Mouse (Mus musculus) gastrocnemius, postnatal 36 days (tissue): Measurements from ENCODE around the gene Vwa5b2. TPM values are rescaled to one million over a fixed set of nuclear protein-coding genes. Genes with fewer than 3 reads are reported as not detected.
A peak's percentile ranks its signal among the peaks of the same experiment; 100 is the strongest.

Experiments used
- DNase-seq, 2 experiments: peaks; one replicate each; pipeline ENCODE4 v3.0.0; 2022
- intact Hi-C: fragments of 180-260 bp; cut with DNase I; formaldehyde crosslinking; loops from one replicate; pipeline ENCODE4 v1.15.1; 2025
- long read RNA-seq, 2 experiments: library from polyadenylated mRNA; stranded (forward); transcript quantifications; one replicate each; pipeline ENCODE4 v2.0.0; 2021
- total RNA-seq, 2 experiments: library from RNA; stranded (reverse); gene quantifications; 2 replicates each; pipeline ENCODE4 v1.2.3; 2021

Vwa5b2 gene
- not detected for total RNA-seq
- long read RNA-seq, experiment 1, result 0 reads
- long read RNA-seq, experiment 2, partial matches to known transcripts, result 0 of 1 reads
- long read RNA-seq, experiment 2, other reads (novel, unspliced or antisense), result 1 of 1 reads

DNA sequence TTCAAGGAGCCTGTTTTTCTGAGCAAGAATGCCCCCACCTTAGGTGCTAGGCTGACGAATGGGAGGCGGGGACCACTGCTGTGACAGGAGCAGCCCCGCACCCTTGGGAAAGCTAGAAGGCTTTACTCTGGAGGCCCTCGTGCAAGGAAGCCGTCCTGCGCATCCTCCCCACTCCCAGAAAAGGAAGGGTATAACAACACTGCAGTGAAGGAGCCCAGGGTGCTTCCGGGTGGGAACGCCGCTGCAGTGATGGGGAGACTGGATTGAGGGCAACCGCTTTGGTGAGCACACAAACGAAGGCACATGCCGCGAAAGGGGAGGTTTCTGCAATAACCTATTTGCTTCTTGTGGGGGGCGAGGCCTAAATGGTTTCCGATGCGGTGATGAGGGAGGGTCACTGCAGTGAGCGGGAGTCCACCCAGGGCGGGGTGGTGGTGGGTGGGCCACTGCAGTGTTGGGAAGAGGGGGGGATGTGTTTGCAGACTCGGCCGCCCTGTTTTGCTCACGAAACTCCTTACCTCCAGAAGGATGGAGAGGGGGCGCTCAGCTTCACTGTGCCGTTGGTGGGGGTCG, at the start of gene Vwa5b2:
Gene Vwa5b2, plus strand, starts transcription at position 106 of the 573 bp plus-strand sequence.
- intact Hi-C loops, result no loop called here
- no peak for DNase-seq

DNA sequence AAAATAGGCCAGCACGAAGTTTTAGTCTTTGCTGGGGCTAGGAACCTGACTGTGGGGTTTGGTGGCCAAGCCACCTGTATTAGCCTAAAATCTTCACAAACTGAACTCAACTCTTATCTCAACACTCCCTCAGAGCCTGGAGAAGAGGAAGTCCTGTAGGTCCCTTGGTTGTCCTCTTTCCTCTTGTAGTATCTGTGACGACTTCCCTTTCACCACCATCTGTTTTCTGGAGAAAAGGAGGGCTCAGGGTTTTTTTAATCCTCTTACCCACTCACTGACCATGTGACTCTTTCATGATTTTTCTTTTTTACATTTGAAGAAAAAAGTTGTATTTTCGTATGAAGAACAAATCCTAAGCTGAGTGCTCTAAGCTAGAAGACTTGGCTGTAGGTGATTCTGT, 49.6 kb upstream of the Vwa5b2 start:
- intact Hi-C loops, result no loop called here
- no peak for DNase-seq

DNA sequence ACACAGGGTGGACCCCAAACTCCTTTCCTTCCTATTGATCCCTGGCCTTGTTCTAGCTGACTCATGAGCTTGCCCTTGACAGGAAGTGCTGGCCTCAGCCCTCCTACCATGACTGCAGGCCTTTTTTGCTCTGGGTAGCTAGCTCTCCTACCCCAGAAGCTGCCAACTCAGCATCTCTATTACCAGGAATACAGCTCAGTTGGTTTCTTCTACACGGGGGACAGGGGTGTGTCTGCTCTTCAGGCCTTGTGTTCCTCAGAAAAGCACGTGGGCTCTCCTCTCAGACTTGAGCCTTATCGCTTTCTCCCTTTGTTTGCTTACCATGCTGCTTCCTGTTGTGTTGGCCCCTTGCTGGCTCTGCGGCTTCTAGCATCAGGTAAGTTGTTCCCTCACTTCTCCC, 48.8 kb upstream of the Vwa5b2 start:
- intact Hi-C loops, result no loop called here
- DNase-seq, result no peak

DNA sequence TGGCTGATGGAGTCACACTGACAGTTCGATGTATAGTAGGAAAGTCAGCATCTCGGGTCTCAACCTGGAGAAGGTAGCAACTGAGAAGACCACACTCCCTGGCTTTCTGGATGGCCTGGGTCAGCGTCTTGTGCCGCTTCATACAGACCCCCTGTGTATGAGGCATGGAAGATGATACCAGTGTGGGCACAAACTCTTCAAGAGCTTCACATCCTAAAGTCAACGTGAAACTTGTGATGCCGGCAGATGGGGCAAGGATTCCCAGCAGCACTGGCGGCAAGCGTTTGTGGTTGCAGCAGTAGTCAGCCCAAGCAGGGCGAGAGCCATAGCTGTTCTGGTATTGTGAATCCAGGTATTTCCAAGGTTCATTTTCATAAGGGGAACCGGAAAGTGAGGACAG, 43.6 kb upstream of the Vwa5b2 start:
- no peak for DNase-seq
- intact Hi-C loops, result loop anchor here (5.0 kb wide), 1 partner anchor 102 kb away; no protein-coding TSS in a partner anchor

DNA sequence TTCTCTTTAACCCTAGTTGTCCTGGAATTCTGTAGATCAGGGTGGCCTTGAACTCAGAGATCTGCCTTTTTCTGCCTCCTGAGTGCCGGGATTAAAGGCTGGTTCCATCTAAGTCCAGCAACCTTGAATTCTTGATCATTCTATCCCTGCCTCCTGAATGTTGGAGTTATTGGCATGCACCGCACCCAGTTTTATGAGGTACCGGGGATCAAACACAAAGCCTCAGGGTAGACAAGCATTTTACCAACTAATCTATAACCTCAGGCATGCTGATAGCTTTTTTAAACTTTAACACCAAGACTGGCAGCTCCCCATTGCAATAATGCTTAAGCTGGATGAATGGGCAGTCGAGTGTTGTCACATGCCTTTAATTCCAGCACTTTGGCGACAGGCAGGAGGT, 41.8 kb upstream of the Vwa5b2 start:
- no peak for DNase-seq
- intact Hi-C loops, result loop anchor here (5.0 kb wide), 1 partner anchor 100 kb away; no protein-coding TSS in a partner anchor

DNA sequence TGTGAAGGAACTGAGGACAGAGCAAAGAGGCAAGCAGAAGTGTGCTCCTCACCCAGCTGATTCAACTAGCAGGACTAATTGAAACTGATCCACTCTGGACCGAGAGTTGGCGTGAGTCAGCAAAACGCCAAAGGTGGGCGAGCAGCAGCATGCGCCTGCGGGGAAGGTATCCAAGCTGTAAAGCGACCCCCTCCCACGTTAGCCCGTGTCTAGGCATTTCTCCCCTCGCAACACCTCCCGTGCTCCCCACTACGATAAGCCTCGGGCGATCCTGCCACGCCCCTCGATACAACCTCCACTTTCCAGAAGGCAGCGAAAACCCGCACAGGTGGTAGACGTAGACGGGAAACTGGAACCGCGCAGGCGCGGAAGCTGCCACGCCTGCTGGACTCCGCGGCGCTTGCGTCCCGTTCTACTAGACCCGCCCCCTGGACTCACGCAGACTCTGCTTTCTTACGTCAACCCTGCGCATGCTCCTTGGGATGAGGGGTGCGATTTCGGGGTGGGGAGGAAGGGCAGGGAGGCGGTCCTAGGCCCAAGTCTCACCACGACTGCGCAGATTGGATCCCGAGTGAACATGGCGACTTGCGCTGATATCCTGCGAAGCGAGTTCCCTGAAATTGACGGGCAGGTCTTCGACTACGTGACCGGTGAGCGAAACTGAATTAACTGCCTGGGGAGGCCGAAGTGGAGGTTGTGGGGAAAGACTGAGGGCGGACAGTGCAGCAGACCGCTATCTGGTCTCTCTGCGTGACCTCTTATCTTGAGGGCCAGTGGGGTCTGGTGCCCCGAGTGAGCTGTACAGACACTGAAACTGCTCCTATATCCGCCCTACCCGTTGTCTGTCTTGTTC, 40.9 kb upstream of the Vwa5b2 start, which contains the start of gene Abcf3:
Gene Abcf3, plus strand, starts transcription at position 482 of the 853 bp plus-strand sequence.
- intact Hi-C loops, result loop anchor here (5.0 kb wide), 1 partner anchor 99 kb away; no protein-coding TSS in a partner anchor
- peak; percentile 91 to 98 for DNase-seq

DNA sequence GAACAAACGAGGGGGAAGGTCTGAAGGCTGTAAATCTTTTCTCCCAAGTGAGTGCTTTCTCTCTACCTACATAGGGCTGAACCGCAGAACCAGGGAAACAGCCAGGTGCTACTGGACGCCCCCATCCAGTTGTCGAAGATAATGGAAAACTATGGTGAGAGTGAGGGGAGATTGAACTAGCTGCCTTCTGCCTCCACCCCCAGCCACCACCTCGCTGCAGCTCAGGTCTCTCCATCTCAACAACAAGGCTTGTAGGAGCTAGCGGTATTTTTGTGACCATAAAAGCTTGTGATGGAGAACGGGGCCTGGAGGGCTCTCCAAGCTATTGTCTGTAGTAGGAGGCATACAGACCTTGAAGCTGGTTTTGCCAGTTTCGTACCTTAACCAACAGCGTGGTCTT, 40.1 kb upstream of the Vwa5b2 start:
- no peak for DNase-seq
- intact Hi-C loops, result loop anchor here (5.0 kb wide), 1 partner anchor 98 kb away; no protein-coding TSS in a partner anchor

DNA sequence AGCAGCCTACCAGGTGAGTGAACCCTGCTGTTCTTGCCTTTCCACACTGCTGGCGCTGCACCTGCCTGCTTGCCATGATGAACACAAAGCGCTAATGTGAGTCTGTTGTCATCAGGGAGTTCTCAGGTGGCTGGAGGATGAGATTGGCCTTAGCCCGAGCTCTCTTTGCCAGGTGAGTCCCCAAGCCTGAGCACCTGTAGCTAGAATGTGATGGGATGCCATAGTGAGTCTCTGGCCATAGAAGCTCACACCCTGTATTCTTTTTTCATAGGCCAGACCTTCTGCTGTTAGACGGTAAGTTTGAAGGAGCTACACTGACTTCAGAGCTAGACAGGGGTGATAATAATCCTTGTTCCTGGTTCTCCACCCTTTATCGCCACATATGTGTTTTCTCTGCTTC, 37.6 kb upstream of the Vwa5b2 start:
- intact Hi-C loops, result no loop called here

DNA sequence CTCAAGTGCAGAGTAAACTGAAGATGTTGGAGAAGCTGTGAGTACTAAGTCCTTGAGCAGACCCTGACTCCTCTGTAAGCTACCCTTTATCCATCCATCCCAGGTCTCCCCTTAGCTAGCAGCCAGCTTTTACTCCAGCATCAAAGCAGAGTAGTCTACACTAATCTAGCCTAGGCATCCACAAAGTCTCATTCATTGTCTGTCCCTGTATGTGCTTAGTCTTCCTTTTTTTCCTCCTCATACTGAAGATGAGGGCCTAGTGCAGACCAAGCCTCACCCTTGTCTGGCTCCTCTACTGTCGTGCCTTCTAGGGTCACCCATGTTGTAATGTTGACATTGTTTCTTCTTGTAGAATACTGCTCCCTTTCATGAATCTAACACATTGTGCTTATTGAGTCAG, 36.7 kb upstream of the Vwa5b2 start:
- intact Hi-C loops, result no loop called here
- DNase-seq, result no peak

More for the DNA sequence above, 37.6 kb upstream of the Vwa5b2 start:
- no peak for DNase-seq

DNA sequence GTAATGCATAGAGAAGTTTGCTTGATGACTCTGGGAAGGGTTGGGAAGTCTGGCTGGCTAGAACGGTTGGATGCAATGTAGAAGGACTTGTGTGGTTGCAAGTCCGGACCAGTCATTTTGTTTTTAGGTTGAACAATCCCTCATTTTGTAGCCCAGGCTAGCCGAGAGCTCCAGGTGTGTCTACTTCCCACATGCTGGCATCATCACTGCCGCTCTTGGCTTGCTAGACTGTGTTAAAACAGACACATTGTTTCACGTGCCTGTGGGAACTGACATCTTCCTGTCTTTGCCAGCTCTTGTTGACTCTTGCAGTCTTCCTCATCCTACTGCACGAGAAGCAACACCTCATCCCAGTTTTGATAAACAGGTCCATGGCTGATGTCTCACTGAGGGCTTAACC, 34.3 kb upstream of the Vwa5b2 start:
- intact Hi-C loops, result no loop called here
- no peak for DNase-seq

DNA sequence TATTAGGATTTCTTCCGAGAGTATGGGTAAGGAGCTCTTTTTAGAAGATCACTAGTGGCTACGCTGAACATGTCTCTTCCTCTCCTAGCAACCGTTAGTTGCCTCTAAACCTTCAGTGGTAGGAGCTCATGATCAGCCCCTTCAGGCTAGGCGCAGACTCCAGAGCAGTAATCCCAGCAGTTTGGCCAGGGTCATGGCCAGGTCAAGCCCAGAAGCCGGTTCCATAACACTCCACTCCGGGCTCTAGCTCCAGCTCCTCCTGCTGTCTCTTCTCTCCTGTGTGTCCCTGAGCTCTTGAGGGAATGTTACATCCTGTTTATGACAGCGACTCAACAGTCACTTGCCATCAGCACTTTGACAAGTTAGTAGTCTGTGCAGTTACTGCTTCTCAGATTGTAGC, 31.9 kb upstream of the Vwa5b2 start:
- intact Hi-C loops, result no loop called here
- DNase-seq, result no peak

DNA sequence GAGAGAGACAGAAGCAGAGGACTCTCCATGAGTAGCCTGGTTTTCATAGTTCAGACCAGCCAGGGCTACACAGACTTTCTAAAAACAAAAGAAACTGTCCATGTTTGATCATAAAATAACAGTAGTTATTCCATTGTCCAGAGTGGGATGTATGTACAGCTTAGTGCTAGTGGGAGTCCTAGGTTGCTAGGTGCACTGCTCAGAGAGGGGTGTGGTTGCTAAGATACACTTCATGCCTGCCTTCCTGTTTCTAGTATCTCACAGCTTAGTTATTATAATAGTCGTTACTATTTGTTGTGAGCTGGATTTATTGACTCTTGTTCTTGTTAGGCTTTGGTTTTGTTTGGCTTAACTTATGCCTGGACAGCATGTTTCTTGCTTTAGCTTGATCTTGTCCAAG, 24.2 kb upstream of the Vwa5b2 start:
- DNase-seq, result no peak
- intact Hi-C loops, result no loop called here

DNA sequence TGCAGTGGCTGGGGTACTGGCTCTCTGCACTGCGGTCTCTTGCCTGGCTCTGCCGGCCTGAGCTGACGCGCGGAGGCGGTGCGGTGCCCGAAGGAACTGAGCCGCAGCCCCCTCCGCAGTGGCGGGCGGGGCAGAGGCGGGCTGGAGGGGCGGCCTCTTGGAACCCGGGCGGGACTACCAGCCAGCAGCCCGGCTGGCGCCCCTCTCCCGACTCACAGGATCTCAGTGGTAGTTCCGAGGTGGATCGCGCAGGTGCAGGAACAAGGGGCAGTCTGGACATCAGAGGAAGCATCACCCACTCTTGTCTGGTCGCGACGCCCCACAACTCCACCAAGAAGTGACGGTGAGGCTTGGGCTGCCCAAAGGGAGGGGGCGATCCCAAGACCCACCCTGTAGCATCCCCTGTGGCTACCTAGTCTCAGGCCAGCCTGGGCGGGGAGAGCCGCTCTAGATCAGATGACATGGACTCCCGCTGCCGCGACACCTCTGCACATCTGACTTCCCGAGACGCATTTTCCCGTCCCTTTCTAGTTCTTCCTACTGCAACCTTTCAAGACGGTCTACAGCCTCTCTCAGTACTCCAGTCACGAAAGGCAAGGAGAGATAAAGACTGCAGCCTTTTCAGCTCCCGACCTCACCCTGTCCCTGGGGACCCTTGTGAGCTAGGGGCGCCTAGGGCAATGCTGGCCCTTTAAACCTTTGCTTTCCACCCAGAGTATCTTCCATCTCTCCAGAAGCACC, 838 bp downstream of the Vwa5b2 start:
- intact Hi-C loops, result no loop called here
- DNase-seq, result no peak

DNA sequence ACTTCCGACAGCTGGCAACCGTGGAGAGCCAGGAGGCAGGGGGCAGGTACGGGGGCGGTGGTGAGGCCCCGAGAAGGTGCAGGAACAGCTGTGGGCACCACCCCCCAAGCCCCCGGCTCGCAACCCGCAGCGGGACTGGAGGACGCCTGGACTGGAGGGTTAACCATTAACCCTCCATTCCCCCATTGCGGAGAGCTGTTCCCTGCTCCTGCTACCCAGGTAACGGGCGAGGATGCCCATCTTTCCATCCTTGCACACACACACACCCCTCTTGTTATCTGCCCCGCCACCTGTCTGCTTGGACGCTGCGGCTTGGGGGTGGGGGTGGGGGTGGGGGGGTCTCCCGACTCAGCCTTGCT, 1.4 kb downstream of the Vwa5b2 start:
- intact Hi-C loops, result no loop called here
- DNase-seq, result no peak

DNA sequence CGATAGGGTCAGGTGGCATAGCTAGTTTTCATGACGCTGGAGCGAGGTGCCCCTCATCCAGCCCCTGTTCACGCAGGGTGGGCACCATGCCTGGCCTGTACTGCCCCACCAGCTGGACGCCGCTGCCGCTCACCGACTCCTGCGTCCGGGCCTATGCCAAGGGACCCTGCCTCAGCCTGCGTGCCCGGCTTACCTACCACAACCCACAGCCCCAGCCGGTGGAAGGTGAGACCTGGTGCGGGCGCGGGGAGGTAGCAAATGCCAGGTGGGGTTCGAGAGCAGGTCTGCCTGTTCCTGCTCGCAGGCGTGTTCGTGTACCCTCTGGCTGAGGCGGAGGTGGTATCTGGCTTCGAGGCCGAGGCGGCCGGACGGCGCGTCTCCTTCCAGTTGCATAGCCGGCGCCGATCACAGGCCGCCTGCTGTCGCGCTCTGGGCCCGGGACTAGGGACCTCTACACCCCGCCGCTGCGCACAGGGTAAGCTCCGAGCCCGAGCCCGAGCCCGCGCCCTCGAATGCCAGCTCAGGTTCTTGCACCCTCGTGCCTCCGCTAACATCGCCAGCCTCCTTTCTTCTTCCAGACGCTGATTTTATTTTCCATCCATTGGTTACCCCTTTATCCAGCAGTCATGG, 1.9 kb downstream of the Vwa5b2 start:
- no peak for DNase-seq
- intact Hi-C loops, result no loop called here

DNA sequence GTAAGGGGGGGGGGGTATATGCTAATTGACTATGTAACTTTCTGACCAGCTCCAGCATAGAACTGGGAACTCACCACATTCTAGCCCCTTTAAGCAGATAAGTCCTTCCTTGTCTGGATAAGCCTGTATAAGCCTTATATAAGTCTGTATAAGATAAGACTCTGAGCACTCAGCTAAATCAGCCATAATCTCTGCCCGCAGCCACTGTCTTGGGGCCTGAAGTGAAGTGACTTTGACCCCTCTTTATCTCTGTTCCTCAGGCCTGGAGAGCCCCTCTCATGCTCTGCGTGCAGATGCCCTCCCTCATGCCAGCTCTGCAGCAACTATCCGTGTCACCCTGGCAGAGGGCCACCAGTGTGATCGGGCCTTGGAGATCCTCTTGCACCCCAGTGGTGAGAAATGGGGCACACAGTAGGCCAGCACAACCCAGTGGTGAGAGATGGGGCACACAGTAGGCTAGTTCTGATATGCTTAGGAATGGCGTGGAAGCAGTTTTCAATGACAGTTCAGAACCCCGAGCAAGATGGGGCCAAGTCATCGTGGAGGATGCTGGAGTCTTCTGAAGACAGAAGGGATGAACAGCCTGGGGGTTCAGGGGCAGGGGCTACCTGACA, 5.9 kb downstream of the Vwa5b2 start:
- no peak for DNase-seq
- intact Hi-C loops, result no loop called here

DNA sequence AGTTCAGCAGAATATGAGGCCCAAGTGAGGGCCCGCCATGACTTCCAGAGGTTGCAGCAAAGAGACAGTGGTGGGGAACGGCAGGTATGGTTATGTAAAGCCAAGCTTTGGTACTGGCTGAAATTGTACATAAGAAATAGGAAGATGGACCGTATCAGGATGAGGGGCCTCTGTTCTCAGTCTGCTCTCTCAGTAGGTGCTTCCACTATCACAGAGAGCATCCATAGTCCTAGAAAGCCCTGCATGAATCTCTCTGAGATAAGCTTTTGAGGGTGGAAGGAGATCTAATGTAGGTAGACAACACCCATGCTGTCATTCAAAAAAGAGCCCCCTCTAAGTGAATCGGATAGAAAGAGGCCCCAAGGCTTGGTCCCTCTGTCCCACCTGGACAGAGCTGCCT, 6.5 kb downstream of the Vwa5b2 start:
- no peak for DNase-seq
- intact Hi-C loops, result no loop called here

DNA sequence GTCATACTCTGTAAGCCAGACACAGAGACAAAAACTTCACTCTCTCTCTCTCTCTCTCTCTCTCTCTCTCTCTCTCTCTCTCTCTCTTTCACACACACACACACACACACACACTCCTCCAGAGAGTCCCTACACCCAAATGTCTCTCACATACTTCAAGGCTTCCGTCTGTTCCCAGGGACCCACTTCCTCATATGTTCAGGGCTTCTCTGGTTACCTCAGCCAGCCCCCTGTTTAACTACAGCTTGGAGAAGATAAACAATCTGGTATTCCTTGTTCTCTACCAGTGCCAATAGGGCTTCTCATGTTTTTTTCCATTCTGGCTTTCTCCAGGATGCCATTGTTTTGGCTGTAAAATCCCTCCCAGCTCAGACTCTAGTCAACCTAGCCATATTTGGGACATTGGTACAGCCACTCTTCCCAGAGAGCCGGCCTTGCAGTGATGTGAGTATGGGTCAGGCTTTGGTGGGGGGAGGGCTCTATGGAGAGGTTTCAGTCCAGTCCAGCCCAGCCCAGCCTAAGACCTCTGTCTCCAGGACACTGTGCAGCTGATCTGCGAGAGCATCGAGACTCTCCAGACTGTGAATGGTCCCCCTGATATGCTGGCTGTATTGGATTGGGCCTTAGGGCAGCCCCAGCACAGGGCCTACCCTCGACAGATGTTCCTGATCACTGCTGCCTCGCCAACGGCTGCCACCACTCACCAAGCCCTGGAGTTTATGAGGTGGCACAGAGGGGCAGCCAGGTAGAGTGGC, 7.6 kb downstream of the Vwa5b2 start:
- no peak for DNase-seq
- intact Hi-C loops, result no loop called here

DNA sequence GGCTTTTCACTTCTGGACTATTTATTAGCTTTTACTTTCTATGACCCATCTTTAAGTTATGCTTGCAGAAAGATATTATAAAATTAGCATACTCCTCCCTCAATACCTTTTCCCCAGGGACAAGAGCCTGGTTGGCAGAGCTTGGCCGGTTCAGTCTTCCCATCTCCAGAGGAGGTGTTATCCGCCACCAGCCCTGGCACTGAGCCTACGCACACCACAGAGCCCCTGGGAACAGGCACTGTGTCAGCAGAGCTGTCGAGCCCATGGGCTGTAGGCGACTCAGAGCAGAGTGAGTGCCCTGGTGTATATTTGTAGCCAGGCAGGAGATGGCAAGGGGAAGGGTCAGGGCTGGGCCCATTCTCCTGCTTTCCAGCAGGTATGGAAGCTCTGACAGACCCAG, 11.2 kb downstream of the Vwa5b2 start:
- intact Hi-C loops, result loop anchor here (5.0 kb wide), 1 partner anchor 38 kb away; no protein-coding TSS in a partner anchor
- no peak for DNase-seq
